In genomic region chr8:83779610-83780009, GRCm38 (mm10) we compare ENCODE assay signal across 16 mouse cellular contexts. TPM values are rescaled to one million over a fixed set of nuclear protein-coding genes. Genes with fewer than 3 reads are reported as not detected.
A peak's percentile ranks its signal among the peaks of the same experiment; 100 is the strongest.
DNase-seq lines count a peak whose midpoint lies in the region; ATAC-seq and TF ChIP-seq lines count a peak whose summit lies in the region.
"Had no signal": no experiment of that assay in that cellular context is flagged by ENCODE, and none has a peak within 500 bp of the region (broad histone marks: within the 10 kb centered on the region; RNA-seq: fewer than 3 reads in every experiment).

No protein-coding gene starts in this region.

- H3K9me3 ChIP-seq in intestine, embryonic 16.5 days (ENCODE audit: control insufficient read depth, low read length) = no peaks in the 10 kb centered on the region
- no peaks in the 10 kb centered on the region for H3K9me3 ChIP-seq in liver, postnatal 0 days (ENCODE audit: low read length)
- H3K9me3 ChIP-seq in midbrain, embryonic 16.5 days (replicated peaks; ENCODE audit: control insufficient read depth, low read length, poor library complexity, severe bottlenecking) = no peaks in the 10 kb centered on the region
- H3K9me3 ChIP-seq: midbrain, embryonic 12.5 days had no signal

- H3K4me3 ChIP-seq in intestine, embryonic 16.5 days (ENCODE audit: low read length) = no peak overlapping the region
- no peak overlapping the region for H3K4me3 ChIP-seq in liver, postnatal 0 days (ENCODE audit: low read depth, low read length)
- no peak overlapping the region for H3K4me3 ChIP-seq in midbrain, embryonic 16.5 days (ENCODE audit: low read depth, low read length)
- H3K4me3 ChIP-seq: erythroblast, embryonic 14.5 days; midbrain, embryonic 12.5 days had no signal

- TF ChIP-seq CTCF in liver, postnatal 0 days (IDR thresholded peaks at IDR 0.05; ENCODE audit: low read depth) = no peak

- 43% methylated on average over 5 of the region's 5 CpGs for WGBS in intestine, embryonic 16.5 days
- WGBS in liver, postnatal 0 days (ENCODE audit: insufficient replicate concordance) = 43% methylated on average over 5 of the region's 5 CpGs
- WGBS in midbrain, embryonic 16.5 days = 71% methylated on average over 5 of the region's 5 CpGs

- no peak for TF ChIP-seq EP300 in liver, postnatal 0 days (IDR thresholded peaks at IDR 0.05; ENCODE audit: low read depth)

- peaks cover 11% of the 10 kb centered on the region for H3K4me1 ChIP-seq in intestine, embryonic 16.5 days (ENCODE audit: control insufficient read depth, insufficient read depth, low read length)
- peaks cover 6% of the 10 kb centered on the region for H3K4me1 ChIP-seq in liver, postnatal 0 days (ENCODE audit: insufficient read depth)
- H3K4me1 ChIP-seq in midbrain, embryonic 16.5 days (ENCODE audit: control insufficient read depth, insufficient read depth, low read length) = peaks cover 7% of the 10 kb centered on the region; the same call in 1 of the 2 replicates

- peak overlapping the region; percentile 36; the same call in 1 of the 2 replicates for H3K9ac ChIP-seq in intestine, embryonic 16.5 days (ENCODE audit: low read depth, low read length)
- H3K9ac ChIP-seq in liver, postnatal 0 days (replicated peaks) = no peak overlapping the region
- H3K9ac ChIP-seq in midbrain, embryonic 16.5 days (ENCODE audit: low read depth, low read length) = no peak overlapping the region
- H3K9ac ChIP-seq: midbrain, embryonic 12.5 days had no signal

- peak; percentile 34; the same call in 1 of the 2 replicates for ATAC-seq in intestine, embryonic 16.5 days
- ATAC-seq in liver, postnatal 0 days = peak; percentile 57
- peak; percentile 42 for ATAC-seq in megakaryocyte-erythroid progenitor cell, adult 5-6 weeks (replicated peaks; ENCODE audit: low FRiP score, low TSS enrichment, poor library complexity, severe bottlenecking)
- ATAC-seq in midbrain, embryonic 16.5 days = no peak
- no peak for ATAC-seq in megakaryocyte progenitor cell, adult 5-6 weeks (replicated peaks; ENCODE audit: poor library complexity)
- ATAC-seq: forebrain, embryonic 16.5 days had no signal

- DNase-seq in lung, adult 18-20 months = peak; percentile 30 to 71
- no peak for DNase-seq in lung, postnatal 14 days
- no peak for DNase-seq in liver, postnatal 0 days
- no peak for DNase-seq in thymus, postnatal 25 days
- DNase-seq: adrenal gland, postnatal 25 days; cerebellum, adult 8-10 months; heart, adult 18-20 months; heart, postnatal 14 days; kidney, postnatal 25 days had no signal

- no peak overlapping the region for H3K4me2 ChIP-seq in intestine, embryonic 16.5 days (ENCODE audit: low read depth, low read length)
- no peak overlapping the region for H3K4me2 ChIP-seq in liver, postnatal 0 days (ENCODE audit: low read depth, low read length)
- no peak overlapping the region for H3K4me2 ChIP-seq in midbrain, embryonic 16.5 days (ENCODE audit: low read length)
- H3K4me2 ChIP-seq: midbrain, embryonic 12.5 days had no signal

- H3K27me3 ChIP-seq in intestine, embryonic 16.5 days (replicated peaks; ENCODE audit: control insufficient read depth, insufficient read depth, low read length) = no peaks in the 10 kb centered on the region
- H3K27me3 ChIP-seq in liver, postnatal 0 days (ENCODE audit: insufficient read depth, low read length) = no peaks in the 10 kb centered on the region
- H3K27me3 ChIP-seq in midbrain, embryonic 16.5 days (ENCODE audit: control insufficient read depth, insufficient read depth, low read depth, low read length) = no peaks in the 10 kb centered on the region

- no peak overlapping the region for H3K27ac ChIP-seq in intestine, embryonic 16.5 days (ENCODE audit: low read length)
- H3K27ac ChIP-seq in liver, postnatal 0 days (ENCODE audit: low read depth) = no peak overlapping the region
- no peak overlapping the region for H3K27ac ChIP-seq in midbrain, embryonic 16.5 days (ENCODE audit: low read length)
- H3K27ac ChIP-seq: midbrain, embryonic 12.5 days had no signal

- no peaks in the 10 kb centered on the region for H3K36me3 ChIP-seq in intestine, embryonic 16.5 days (ENCODE audit: control insufficient read depth, insufficient read depth, low read length)
- no peaks in the 10 kb centered on the region for H3K36me3 ChIP-seq in liver, postnatal 0 days (replicated peaks; ENCODE audit: insufficient read depth, low read length)
- H3K36me3 ChIP-seq in midbrain, embryonic 16.5 days (ENCODE audit: control insufficient read depth, insufficient read depth, low read length) = no peaks in the 10 kb centered on the region
- H3K36me3 ChIP-seq: midbrain, embryonic 12.5 days had no signal

RNA-seq across cellular contexts. Expression of gene Adgre5, which starts 38.5 kb away (rescaled TPM):
- polyA plus RNA-seq in intestine, embryonic 16.5 days (2015; fragmentation: Nextera tagmentation; extraction: Ambion mirVana) = 39.5 TPM in 2 replicates
- 14.5 and 15.7 TPM in 2 replicates for polyA plus RNA-seq in liver, postnatal 0 days (2015; fragmentation: Nextera tagmentation; extraction: Ambion mirVana)
- 44.3 and 63.7 TPM in 2 replicates for total RNA-seq in megakaryocyte-erythroid progenitor cell, adult 5-6 weeks (2014; fragmentation: Nextera tagmentation)
- 46.9 and 64.8 TPM in 2 replicates for total RNA-seq in megakaryocyte-erythroid progenitor cell, adult 5-6 weeks (2017)
- polyA plus RNA-seq in midbrain, embryonic 16.5 days (2015; fragmentation: Nextera tagmentation; extraction: Ambion mirVana) = 10.9 and 11.2 TPM in 2 replicates
- total RNA-seq in megakaryocyte progenitor cell, adult 5-6 weeks (2015) = 27.1 and 29.1 TPM in 2 replicates
- 19.8 and 30.2 TPM in 2 replicates for total RNA-seq in megakaryocyte progenitor cell, adult 5-6 weeks (2017)

Comparison
In these comparisons a context has a peak if more than half of its experiments do, and no peak if none do; other contexts are left out.
1. DNase-seq: peak in lung, adult 18-20 months (2 of 2); none in lung, postnatal 14 days (single experiment), liver, postnatal 0 days (single experiment) and thymus, postnatal 25 days (single experiment).
2. ATAC-seq: peak in intestine, embryonic 16.5 days (single experiment), liver, postnatal 0 days (single experiment) and megakaryocyte-erythroid progenitor cell, adult 5-6 weeks (single experiment); none in midbrain, embryonic 16.5 days (single experiment) and megakaryocyte progenitor cell, adult 5-6 weeks (single experiment).